Mouse (Mus musculus): ENCODE measurements around the gene Cd59a.
"Not testable (repeated sequence)": the region's sequence is repeated elsewhere in the genome, so short reads cannot be mapped to it uniquely, and the experiment has no call there.

The Cd59a gene

GRCm38 (mm10) chr2:104109021-104109420 lies 13.4 kb downstream of the Cd59a start:
- in situ Hi-C loops (cut with MboI, MseI) = not testable (repeated sequence)

DNA sequence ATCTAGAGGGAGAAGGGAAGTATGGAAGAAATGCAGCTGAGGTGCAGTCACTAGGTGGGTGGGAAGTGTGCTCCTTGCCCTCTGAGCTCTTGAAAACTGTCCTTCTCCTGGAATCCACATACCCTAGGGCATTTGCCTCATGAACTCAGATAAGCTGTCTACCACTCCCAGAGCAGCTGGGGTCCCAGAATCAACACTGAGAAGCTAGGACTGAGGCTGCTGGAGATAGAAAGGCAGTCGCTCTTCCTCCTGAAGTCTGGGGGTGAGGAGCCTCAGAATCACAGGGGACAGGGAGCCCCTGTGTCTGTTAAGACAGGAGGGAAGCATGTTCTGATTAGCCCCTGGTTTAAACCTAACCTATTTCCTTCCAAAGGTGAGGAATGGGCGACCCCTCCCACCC lies 13.9 kb downstream of the Cd59a start:
- in situ Hi-C loops (cut with MboI, MseI) = no loop called here

GRCm38 (mm10) chr2:104110031-104110430 lies 14.4 kb downstream of the Cd59a start:
- in situ Hi-C loops (cut with MboI, MseI) = no loop called here

- in situ Hi-C loops (cut with MboI, MseI) = not testable (repeated sequence)
These were observed 15.7 kb downstream of the Cd59a start for GRCm38 (mm10) chr2:104111170-104111797.

GRCm38 (mm10) chr2:104113563-104113962 lies 18.0 kb downstream of the Cd59a start:
- in situ Hi-C loops (cut with MboI, MseI) = not testable (repeated sequence)

DNA sequence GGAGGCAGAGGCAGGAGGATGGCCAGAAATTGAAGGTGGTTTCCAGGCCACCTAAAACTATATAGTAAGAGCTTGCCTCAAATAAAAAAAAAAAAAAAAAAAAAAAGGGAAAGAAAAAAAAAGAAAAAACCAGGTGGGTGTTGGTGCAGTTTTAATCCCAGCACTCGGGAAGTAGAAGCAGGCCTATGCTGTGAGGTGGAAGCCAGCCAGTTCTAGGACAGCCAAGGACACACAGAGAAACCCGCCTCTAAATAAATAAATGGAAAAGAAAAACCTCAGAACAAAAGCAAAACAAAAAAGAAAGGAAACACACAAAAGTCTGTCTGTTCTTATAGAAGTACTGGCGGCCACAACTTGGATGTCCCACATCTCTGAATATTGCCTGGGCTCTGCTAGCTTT lies 19.3 kb downstream of the Cd59a start:
- in situ Hi-C loops (cut with MboI, MseI) = no loop called here

GRCm38 (mm10) chr2:104117173-104117572 lies 21.6 kb downstream of the Cd59a start:
- in situ Hi-C loops (cut with MboI, MseI) = not testable (repeated sequence)

GRCm38 (mm10) chr2:104119097-104119496 lies 23.5 kb downstream of the Cd59a start:
- in situ Hi-C loops (cut with MboI, MseI) = no loop called here

- in situ Hi-C loops (cut with MboI, MseI) = no loop called here
These were observed 24.7 kb downstream of the Cd59a start for GRCm38 (mm10) chr2:104120312-104120711.

- in situ Hi-C loops (cut with MboI, MseI) = no loop called here
These were observed 26.3 kb downstream of the Cd59a start for GRCm38 (mm10) chr2:104121681-104122504.

DNA sequence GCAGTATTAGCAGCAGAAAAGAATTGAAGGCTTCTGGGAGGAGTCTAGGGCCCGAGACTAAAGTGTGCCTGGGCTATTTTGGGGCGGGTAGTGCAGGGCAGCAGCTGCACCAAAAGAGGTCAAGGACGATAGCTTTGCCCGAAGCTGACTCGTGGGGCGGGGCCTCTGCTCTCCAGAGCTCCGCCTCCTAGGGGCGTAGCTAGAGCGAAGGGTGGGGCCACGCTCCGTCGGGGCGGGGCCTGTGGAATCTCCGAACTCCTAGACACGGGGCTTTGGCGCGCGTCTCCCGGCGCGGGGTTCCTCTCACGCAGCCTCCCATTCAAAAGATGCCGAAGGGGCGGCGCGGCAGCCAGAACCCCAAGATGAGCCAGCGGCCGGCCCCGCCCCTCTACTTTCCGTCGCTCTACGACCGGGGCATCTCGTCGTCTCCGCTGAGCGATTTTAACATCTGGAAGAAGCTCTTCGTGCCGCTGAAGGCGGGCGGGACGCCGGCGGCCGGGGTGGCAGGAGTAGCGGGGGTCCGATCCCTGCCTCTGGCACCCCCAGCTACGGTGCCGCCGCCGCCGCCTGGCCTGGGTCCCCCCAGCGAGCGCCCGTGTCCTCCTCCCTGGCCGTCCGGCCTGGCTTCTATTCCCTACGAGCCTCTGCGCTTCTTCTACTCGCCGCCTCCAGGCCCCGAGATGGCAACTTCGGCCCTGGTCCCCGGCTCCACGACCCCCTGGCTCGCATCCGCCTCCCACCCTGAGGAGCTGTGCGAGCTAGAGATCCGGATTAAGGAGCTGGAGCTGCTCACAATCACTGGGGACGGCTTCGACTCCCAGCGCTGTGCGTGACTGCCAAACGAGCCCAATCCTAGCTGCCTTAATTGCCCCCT lies 27.1 kb downstream of the Cd59a start, which contains the start of gene A930018P22Rik:
A930018P22Rik (plus strand) TSS at position 265 of the 874 bp plus-strand sequence.
- in situ Hi-C loops (cut with MboI, MseI) = no loop called here

- in situ Hi-C loops (cut with MboI, MseI) = no loop called here
These were observed 27.9 kb downstream of the Cd59a start for GRCm38 (mm10) chr2:104123540-104123939.

DNA sequence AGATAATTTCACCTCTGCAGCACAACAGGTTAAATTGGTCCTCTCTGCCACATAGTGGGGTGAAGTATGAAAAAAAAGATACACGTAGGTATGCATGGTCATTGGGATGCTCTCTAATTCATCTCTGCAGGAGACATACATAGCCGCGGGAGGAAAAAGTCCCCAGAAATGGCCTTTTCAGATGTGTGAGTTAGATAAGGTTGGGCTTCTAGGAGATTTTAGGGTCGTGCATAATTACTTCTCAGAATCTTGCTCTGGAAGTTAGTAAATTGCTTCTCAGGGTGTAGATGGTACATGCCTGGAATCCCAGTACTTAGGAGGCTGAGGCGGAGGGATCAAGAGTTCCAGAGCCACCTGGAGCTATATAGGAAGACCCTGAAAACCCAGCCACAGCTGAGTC lies 28.5 kb downstream of the Cd59a start:
- in situ Hi-C loops (cut with MboI, MseI) = no loop called here

DNA sequence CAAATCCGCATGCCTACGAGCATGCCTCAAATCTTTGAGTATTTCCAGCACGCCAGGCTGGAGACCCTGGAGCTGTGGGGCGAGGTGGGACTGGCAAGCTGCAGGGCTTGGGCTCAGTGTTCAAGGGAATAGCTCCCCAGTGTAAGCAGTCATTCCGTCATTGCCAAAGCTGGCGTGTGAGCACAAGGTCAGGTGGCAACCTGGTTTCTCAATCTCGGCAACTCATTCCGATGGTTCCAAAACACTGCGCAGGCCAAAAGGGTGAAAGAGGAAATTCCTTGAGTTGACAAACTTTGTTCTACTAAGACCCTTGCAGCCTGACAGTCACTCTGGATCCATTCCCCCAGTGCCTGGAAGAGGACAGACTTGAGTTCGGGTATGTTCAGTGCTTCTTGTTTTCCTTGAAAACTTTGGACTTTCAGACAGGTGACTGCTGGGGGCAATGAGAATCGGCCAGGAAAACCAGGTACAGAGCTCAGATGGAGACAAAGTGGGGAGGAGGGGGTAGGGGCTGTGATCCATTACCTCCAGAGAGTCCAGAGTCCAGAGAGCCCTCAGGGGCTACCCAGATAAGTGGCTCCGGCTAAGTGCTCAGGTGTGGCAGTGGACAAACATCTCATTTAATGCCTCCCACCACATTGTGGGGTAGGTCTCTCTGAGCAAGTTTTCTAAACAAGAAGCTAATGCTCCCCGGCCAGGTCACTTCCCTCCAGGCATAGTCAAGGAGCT lies 33.4 kb downstream of the Cd59a start:
- in situ Hi-C loops (cut with MboI, MseI) = loop anchor here (5.0 kb wide), 1 partner anchor 97 kb away; no protein-coding TSS in a partner anchor

GRCm38 (mm10) chr2:104130165-104130564 lies 34.6 kb downstream of the Cd59a start:
- in situ Hi-C loops (cut with MboI, MseI) = loop anchor here (10.0 kb wide), 2 partner anchors 285 to 455 kb away; partner anchors contain the start of gene D430041D05Rik

DNA sequence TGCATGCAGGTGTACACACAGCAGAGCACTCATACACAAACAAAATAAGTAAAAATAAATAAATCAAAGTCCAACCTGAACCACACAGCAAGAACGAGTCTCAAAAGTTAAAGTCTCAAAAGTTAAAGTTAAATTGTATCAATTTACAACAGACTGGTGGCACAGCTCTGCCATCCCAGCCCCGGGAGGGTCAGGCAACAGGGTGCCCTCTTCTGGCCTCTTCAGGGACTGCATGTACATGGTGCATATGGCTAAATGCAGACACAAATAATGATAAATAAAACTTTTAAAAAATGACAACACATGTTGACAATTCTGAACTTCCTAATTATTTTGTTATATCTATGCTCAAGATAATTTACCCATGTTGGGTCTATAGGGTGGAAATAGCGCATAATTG lies 35.4 kb downstream of the Cd59a start:
- in situ Hi-C loops (cut with MboI, MseI) = loop anchor here (10.0 kb wide), 2 partner anchors 284 to 454 kb away; partner anchors contain the start of gene D430041D05Rik

DNA sequence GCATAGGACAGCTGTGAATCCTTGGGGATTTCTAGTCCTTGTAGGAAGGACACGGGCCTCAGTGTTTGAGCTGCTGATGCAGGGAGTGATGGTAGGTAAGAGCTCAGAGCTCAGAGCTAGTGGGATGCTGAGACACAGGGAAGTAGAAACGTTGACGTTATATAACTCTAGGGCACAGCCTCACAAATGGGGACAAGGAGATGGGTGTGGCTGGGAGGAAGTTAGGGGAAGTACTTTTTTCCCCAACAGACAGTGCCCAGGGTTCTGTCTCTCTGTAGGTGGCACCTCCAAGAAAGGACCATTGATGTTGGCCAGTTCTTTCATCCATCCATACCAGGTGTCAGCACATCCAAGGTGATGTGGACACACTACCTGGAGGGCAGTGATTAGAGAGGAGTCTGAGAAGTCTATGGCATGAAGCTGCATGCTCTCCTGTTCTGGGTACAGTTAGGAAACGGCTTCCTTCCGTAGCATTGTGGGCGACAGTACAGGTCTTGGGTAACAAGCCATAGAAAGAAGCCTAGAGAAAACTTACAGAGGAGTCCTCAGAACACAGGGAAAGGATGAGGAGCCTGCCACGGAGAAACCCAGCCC lies 36.8 kb downstream of the Cd59a start:
- in situ Hi-C loops (cut with MboI, MseI) = loop anchor here (10.0 kb wide), 2 partner anchors 282 to 452 kb away; partner anchors contain the start of gene D430041D05Rik

DNA sequence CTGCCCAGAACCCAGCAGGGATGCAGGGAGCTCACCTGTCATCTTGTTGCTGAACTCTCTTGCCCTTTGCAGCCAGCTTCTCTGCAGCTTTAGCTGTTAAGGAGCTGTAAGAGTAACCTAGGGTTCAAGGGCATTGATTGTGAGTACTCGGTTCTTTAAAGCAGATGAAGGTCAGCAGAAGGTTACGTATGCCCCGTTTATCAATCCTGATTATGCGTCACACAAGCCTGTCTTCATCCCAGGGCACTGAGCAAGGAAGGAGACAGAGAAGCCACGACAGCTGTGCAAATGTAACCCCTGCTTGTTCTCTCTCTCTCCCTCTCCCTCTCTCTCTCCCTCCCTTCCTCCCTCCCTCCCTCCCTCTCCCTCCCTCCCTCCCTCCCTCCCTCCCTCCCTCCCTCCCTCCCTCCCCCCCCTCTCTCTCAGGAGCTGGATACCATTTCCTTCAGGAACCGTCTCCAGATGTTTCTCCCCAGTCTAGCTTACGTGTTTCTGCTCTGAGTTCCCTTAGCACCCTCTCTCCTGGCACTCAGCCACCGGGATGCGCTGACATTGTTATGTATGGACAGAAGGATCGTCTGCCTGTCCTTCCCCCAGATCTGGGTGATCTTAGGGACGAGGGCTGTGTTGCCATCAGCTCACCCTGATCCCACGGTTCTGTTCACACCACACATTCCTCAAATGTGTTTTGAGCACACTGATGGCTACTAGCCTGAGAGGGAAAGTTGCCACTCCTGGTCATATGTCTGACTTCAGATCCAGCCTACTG lies 37.6 kb downstream of the Cd59a start:
- in situ Hi-C loops (cut with MboI, MseI) = loop anchor here (10.0 kb wide), 2 partner anchors 282 to 452 kb away; partner anchors contain the start of gene D430041D05Rik

All from T-helper 2 cell (primary cell).